Mouse (Mus musculus): ENCODE data around the gene Tagln.
A peak's percentile ranks its signal among the peaks of the same experiment; 100 is the strongest.

Tagln gene

GRCm38 (mm10) chr9:45906355-45907077 lies 29.3 kb downstream of the Tagln start, which contains the start of the genes Pcsk7 and Rnf214:
TSS of gene Pcsk7 (plus strand) at chr9:45906497.
TSS of gene Rnf214 (minus strand) at chr9:45906911.
- peak; percentile 93 for DNase-seq (ENCODE audit: inconsistent ontology term)

DNA sequence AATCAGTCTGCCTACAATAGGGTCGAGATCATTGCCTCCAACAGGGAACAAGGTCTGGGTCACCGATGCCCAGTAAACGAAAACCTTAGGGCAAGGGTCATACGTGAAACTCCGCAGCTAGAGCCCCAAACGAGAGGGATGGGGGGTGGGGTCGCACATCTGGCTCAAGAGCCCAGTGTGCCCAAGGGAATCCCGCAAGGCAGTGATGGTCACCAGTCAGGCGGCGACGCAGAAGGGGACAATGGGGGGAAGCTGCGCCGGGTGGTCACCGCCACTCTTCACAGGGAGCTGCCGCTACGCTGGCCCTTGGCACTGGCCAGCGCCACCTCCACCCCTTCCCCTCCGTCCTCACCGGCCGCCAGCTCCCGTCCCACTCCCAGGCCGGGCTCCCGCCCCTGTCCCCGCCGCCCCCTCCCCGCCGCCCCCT lies 30.0 kb downstream of the Tagln start:
- DNase-seq (ENCODE audit: inconsistent ontology term), result no peak

GRCm38 (mm10) chr9:45905196-45905595 lies 30.7 kb downstream of the Tagln start:
- DNase-seq (ENCODE audit: inconsistent ontology term), result no peak

GRCm38 (mm10) chr9:45893681-45894080 lies 42.2 kb downstream of the Tagln start:
- no peak for DNase-seq (ENCODE audit: inconsistent ontology term)
